Mouse (Mus musculus) liver, embryonic 16.5 days (tissue): ENCODE data around the gene Mymx. TPM values are rescaled to one million over a fixed set of nuclear protein-coding genes. Genes with fewer than 3 reads are reported as not detected.

ENCODE experiments used
- ATAC-seq: fragments of 200-750 bp; cut with Nextera tagmentation; 2 replicates; pipeline ENCODE4 v1.8.0; 2017; ENCODE audit warnings: low read depth, mild to moderate bottlenecking, moderate number of reproducible peaks, moderate library complexity
- H3K27ac ChIP-seq: fragments of 300-500 bp; sonication (generic); 2 replicates; pipeline ENCODE4 v1.5.1; 2014; ENCODE audit warnings: mild to moderate bottlenecking, low read length
- H3K27me3 ChIP-seq: fragments of 300-500 bp; sonication (generic); 2 replicates; pipeline ENCODE4 v1.6.1; 2014; ENCODE audit warnings: low read depth, low read length, mixed read lengths; ENCODE audit not compliant: control insufficient read depth, insufficient read depth
- H3K36me3 ChIP-seq: fragments of 300-500 bp; sonication (generic); 2 replicates; pipeline ENCODE4 v1.6.1; 2014; ENCODE audit warnings: mild to moderate bottlenecking; ENCODE audit not compliant: control insufficient read depth, insufficient read depth
- H3K4me1 ChIP-seq: fragments of 300-500 bp; sonication (generic); 2 replicates; pipeline ENCODE4 v1.6.1; 2014; ENCODE audit warnings: low read depth, low read length, mixed read lengths; ENCODE audit not compliant: control insufficient read depth
- H3K4me2 ChIP-seq: fragments of 300-500 bp; sonication (generic); 2 replicates; pipeline ENCODE4 v1.6.1; 2014; ENCODE audit warnings: low read depth, low read length, mixed read lengths
- H3K4me3 ChIP-seq: fragments of 300-500 bp; sonication (generic); 2 replicates; pipeline ENCODE4 v1.5.1; 2014; ENCODE audit warnings: low read depth, mild to moderate bottlenecking, low read length
- H3K9ac ChIP-seq: fragments of 300-500 bp; sonication (generic); 2 replicates; pipeline ENCODE4 v1.6.1; 2014; ENCODE audit warnings: low read depth, low read length
- H3K9me3 ChIP-seq: fragments of 300-500 bp; sonication (generic); replicated peaks from 2 replicates; pipeline ENCODE4 v1.6.1; 2016; ENCODE audit warnings: low read length; ENCODE audit not compliant: control insufficient read depth
- WGBS: fragments of 180-500 bp; shearing (Covaris S2); extraction: QIAGEN DNeasy Blood & Tissue Kit; methylation state at CpG from one replicate; pipeline ENCODE4 v1.1.7; 2014; ENCODE audit not compliant: insufficient replicate concordance; 5-methylcytosine and 5-hydroxymethylcytosine counted together
- polyA plus RNA-seq: library from polyadenylated mRNA; unstranded; fragments of >200 nt; fragmentation: Nextera tagmentation; extraction: Ambion mirVana; gene quantifications from 2 replicates; pipeline ENCODE4 v1.2.1, GENCODE M21; 2015

The Mymx gene
- polyA plus RNA-seq, 1 experiment from 2014 or later, result 0.35 TPM

- H3K4me3 ChIP-seq, result no peak overlapping the region
- peaks cover 23% of the 10 kb centered on the region for H3K4me1 ChIP-seq
- H3K27me3 ChIP-seq, result peaks cover 56% of the 10 kb centered on the region
- 60% methylated on average over 3 of the region's 3 CpGs for WGBS
- H3K9me3 ChIP-seq, result no peaks in the 10 kb centered on the region
- no peak overlapping the region for H3K27ac ChIP-seq
- ATAC-seq, result no peak
- H3K4me2 ChIP-seq, result no peak overlapping the region
- no peak overlapping the region for H3K9ac ChIP-seq
- no peaks in the 10 kb centered on the region for H3K36me3 ChIP-seq
Observed at GRCm38 (mm10) chr17:45553065-45553464, 48.8 kb downstream of the Mymx start.

GRCm38 (mm10) chr17:45551816-45552451, 50.0 kb downstream of the Mymx start:
- H3K27ac ChIP-seq, result no peak overlapping the region
- peaks cover 63% of the 10 kb centered on the region for H3K27me3 ChIP-seq
- ATAC-seq, result no peak; the same call in 1 of the 2 replicates

GRCm38 (mm10) chr17:45551249-45551796, 50.6 kb downstream of the Mymx start:
- no peaks in the 10 kb centered on the region for H3K36me3 ChIP-seq
- no peak for ATAC-seq
- no peak overlapping the region for H3K9ac ChIP-seq
- no peaks in the 10 kb centered on the region for H3K9me3 ChIP-seq
- H3K27me3 ChIP-seq, result peaks cover 64% of the 10 kb centered on the region
- peaks cover 20% of the 10 kb centered on the region for H3K4me1 ChIP-seq
- H3K27ac ChIP-seq, result no peak overlapping the region
- no peak overlapping the region for H3K4me2 ChIP-seq
- WGBS, result 52% methylated on average over 7 of the region's 7 CpGs
- no peak overlapping the region for H3K4me3 ChIP-seq

More at GRCm38 (mm10) chr17:45551816-45552451, 50.0 kb downstream of the Mymx start:
- 2% methylated on average over 8 of the region's 8 CpGs for WGBS
- H3K4me1 ChIP-seq, result peaks cover 20% of the 10 kb centered on the region
- H3K9me3 ChIP-seq, result no peaks in the 10 kb centered on the region
- no peak overlapping the region for H3K9ac ChIP-seq
- H3K4me2 ChIP-seq, result no peak overlapping the region
- H3K4me3 ChIP-seq, result no peak overlapping the region
- H3K36me3 ChIP-seq, result no peaks in the 10 kb centered on the region

Other genes with a start within 250 kb of the Mymx start
- 24.7 and 25.6 TPM in 2 replicates for gene Cdc5l, start 168.4 kb downstream of the Mymx start, polyA plus RNA-seq
- gene Spats1, start 126.7 kb downstream of the Mymx start, polyA plus RNA-seq, result 0.15 and 0.21 TPM in 2 replicates
- 5.3 and 5.6 TPM in 2 replicates for gene Aars2, start 95.3 kb downstream of the Mymx start, polyA plus RNA-seq
- gene Tcte1, start 78.7 kb downstream of the Mymx start, polyA plus RNA-seq, result 0.06 TPM in 1 of 2 replicates, not detected in the other
- 0.12 TPM in 2 replicates for gene Tmem151b, start 52.4 kb downstream of the Mymx start, polyA plus RNA-seq
- 1.8 TPM in 2 replicates for gene Nfkbie, start 46.4 kb downstream of the Mymx start, polyA plus RNA-seq
- gene Slc35b2, start 38.2 kb downstream of the Mymx start, polyA plus RNA-seq, result 45.3 and 46.5 TPM in 2 replicates
- 564 and 565 TPM in 2 replicates for gene Hsp90ab1, start 28.8 kb downstream of the Mymx start, polyA plus RNA-seq
- gene Slc29a1, start 2.5 kb downstream of the Mymx start, polyA plus RNA-seq, result 154 and 162 TPM in 2 replicates
- gene Capn11, start 57.2 kb upstream of the Mymx start, polyA plus RNA-seq, result 0.08 and 0.41 TPM in 2 replicates
- 94.4 and 99.9 TPM in 2 replicates for gene Mrpl14, start 84.2 kb upstream of the Mymx start, polyA plus RNA-seq
- gene Tmem63b, start 84.8 kb upstream of the Mymx start, polyA plus RNA-seq, result 8.2 and 10.0 TPM in 2 replicates
- gene 1600014C23Rik, start 131.7 kb upstream of the Mymx start, polyA plus RNA-seq, result not detected in 2 replicates